Mouse (Mus musculus): ENCODE measurements around the gene Fkbp2. TPM values are rescaled to one million over a fixed set of nuclear protein-coding genes. Genes with fewer than 3 reads are reported as not detected.

The Fkbp2 gene
- polyA plus RNA-seq, 1 experiment from 2014 or later: 128 TPM

DNA sequence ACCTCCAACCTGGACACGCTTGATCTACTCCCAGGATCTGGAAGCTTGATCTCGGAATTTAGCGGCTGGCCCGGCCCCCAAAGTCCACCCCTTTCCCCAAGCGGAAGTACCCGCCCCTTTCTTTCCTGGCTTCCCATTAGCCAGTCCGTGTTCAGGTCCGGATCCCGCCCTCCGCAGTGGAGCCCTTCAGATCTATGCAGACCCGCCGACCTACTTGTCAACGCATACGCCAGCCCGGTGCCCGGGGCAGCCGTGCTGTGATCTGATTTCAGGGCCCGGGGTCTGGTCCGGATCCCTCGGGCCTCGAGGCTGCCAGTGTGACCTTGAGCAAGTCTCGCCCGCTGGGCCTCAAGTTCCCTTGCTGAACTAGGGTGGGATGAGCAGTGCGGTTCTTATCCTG, 15.7 kb upstream of the Fkbp2 start, which contains the start of the genes Nudt22 and Trpt1:
TSS of gene Nudt22 (minus strand) at position 112 of the 400 bp plus-strand sequence.
TSS of gene Trpt1 (plus strand) at position 126 of the 400 bp plus-strand sequence.
- no peak for TF ChIP-seq CTCF (IDR thresholded peaks at IDR 0.05; ENCODE audit: low read depth)
- H3K9me3 ChIP-seq (replicated peaks; ENCODE audit: low read length): no peaks in the 10 kb centered on the region
- ATAC-seq (replicated peaks; ENCODE audit: low FRiP score, low read depth): peak; percentile 71

GRCm38 (mm10) chr19:6995255-6995991, 15.1 kb upstream of the Fkbp2 start:
- DNase-seq (ENCODE audit: low spot score): no peak
- WGBS: 43% methylated on average over 21 of the region's 21 CpGs

More for the DNA sequence above, 15.7 kb upstream of the Fkbp2 start, which contains the start of the genes Nudt22 and Trpt1:
- Histone ChIP-seq H3K36me3 (ENCODE audit: insufficient read depth, low read length) (peaks cover 11% of the 10 kb centered on the region; the same call in 1 of the 2 replicates), H3K9ac (ENCODE audit: low read depth, low read length) (peak within 1 kb of the TSS; percentile 70), H3K4me3 (replicated peaks; ENCODE audit: low read depth, low read length) (peak within 1 kb of the TSS; percentile 56), H3K27me3 (ENCODE audit: insufficient read depth, low read length) (no peaks in the 10 kb centered on the region), H3K27ac (peak within 1 kb of the TSS; percentile 84), H3K4me1 (replicated peaks; ENCODE audit: insufficient read depth, low read length) (peaks cover 31% of the 10 kb centered on the region), H3K4me2 (ENCODE audit: low read length) (peak within 1 kb of the TSS; percentile 90)
- DNase-seq (ENCODE audit: low spot score): peak; percentile 96
- under 1% methylated on average over 24 of the region's 24 CpGs for WGBS

DNA sequence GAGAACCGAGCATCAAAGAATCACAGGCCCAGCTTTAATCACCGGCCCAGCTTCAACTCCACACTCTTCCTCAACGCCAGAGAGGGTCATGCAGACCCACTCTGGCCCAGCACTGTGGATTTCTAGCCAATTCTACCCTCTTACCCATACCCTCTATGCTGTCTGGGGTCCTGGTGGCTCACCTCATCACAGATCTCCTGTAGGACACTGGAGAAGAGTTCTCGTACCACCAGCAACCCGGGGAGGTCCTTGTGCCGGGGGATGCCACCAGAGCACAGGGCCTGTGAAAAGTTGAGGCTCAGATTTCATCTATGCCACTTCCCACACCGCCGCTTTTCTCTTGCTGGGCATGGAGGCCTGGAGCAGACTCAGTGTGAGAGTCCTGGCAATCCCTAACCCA, 14.2 kb upstream of the Fkbp2 start:
- Histone ChIP-seq H3K9ac (ENCODE audit: low read depth, low read length) (no peak overlapping the region), H3K9me3 (replicated peaks; ENCODE audit: low read length) (no peaks in the 10 kb centered on the region), H3K4me2 (ENCODE audit: low read length) (peak overlapping the region; percentile 90), H3K27ac (no peak overlapping the region), H3K4me1 (replicated peaks; ENCODE audit: insufficient read depth, low read length) (peaks cover 31% of the 10 kb centered on the region), H3K4me3 (replicated peaks; ENCODE audit: low read depth, low read length) (0 out of 2 replicates have a peak overlapping the region, but pooled peaks have one; percentile 3), H3K36me3 (ENCODE audit: insufficient read depth, low read length) (peaks cover 7% of the 10 kb centered on the region; the same call in 1 of the 2 replicates), H3K27me3 (ENCODE audit: insufficient read depth, low read length) (no peaks in the 10 kb centered on the region)
- ATAC-seq (replicated peaks; ENCODE audit: low FRiP score, low read depth) (no peak), DNase-seq (ENCODE audit: low spot score) (no peak)
- 64% methylated on average over 8 of the region's 8 CpGs for whole genome bisulfite sequencing
- no peak for TF ChIP-seq CTCF (IDR thresholded peaks at IDR 0.05; ENCODE audit: low read depth)

More at GRCm38 (mm10) chr19:6995255-6995991, 15.1 kb upstream of the Fkbp2 start:
- Histone ChIP-seq H3K4me2 (ENCODE audit: low read length) (peak overlapping the region; percentile 90), H3K4me3 (replicated peaks; ENCODE audit: low read depth, low read length) (peak overlapping the region; percentile 56), H3K9ac (ENCODE audit: low read depth, low read length) (peak overlapping the region; percentile 70), H3K4me1 (replicated peaks; ENCODE audit: insufficient read depth, low read length) (peaks cover 31% of the 10 kb centered on the region), H3K27me3 (ENCODE audit: insufficient read depth, low read length) (no peaks in the 10 kb centered on the region), H3K27ac (peak overlapping the region; percentile 50), H3K36me3 (ENCODE audit: insufficient read depth, low read length) (peaks cover 11% of the 10 kb centered on the region; the same call in 1 of the 2 replicates), H3K9me3 (replicated peaks; ENCODE audit: low read length) (no peaks in the 10 kb centered on the region)
- no peak for ATAC-seq (replicated peaks; ENCODE audit: low FRiP score, low read depth)
- peak; percentile 17; the same call in 1 of the 2 replicates for TF ChIP-seq CTCF (IDR thresholded peaks at IDR 0.05; ENCODE audit: low read depth)

DNA sequence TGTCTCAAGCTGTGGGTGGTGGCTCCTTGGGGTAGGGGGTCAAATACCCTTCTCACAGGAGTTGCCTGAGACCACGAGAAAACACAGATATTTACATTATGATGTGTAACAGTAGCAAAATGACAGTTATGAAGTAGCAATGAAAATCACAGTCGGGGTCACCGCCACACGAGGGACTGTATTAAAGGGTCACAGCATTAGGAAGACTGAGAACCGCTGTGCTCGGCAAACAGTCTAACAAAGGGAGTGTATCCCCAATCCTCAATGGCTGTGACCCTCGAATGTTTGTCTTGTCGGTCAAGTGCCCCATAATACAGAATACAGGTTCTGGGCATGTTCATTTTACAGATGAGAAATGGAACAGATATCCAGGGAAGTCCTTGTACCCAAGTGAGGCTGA, 13.7 kb upstream of the Fkbp2 start:
- H3K9ac ChIP-seq (ENCODE audit: low read depth, low read length): no peak overlapping the region
- no peaks in the 10 kb centered on the region for H3K27me3 ChIP-seq (ENCODE audit: insufficient read depth, low read length)
- peaks cover 31% of the 10 kb centered on the region for H3K4me1 ChIP-seq (replicated peaks; ENCODE audit: insufficient read depth, low read length)
- no peak overlapping the region for H3K4me2 ChIP-seq (ENCODE audit: low read length)
- no peaks in the 10 kb centered on the region for H3K9me3 ChIP-seq (replicated peaks; ENCODE audit: low read length)
- DNase-seq (ENCODE audit: low spot score) (no peak), ATAC-seq (replicated peaks; ENCODE audit: low FRiP score, low read depth) (no peak)
- WGBS: 82% methylated on average over 8 of the region's 8 CpGs
- no peak overlapping the region for H3K4me3 ChIP-seq (replicated peaks; ENCODE audit: low read depth, low read length)
- TF ChIP-seq CTCF (IDR thresholded peaks at IDR 0.05; ENCODE audit: low read depth): no peak
- H3K36me3 ChIP-seq (ENCODE audit: insufficient read depth, low read length): 0 out of 2 replicates have a peak, but pooled peaks cover 3% of the 10 kb centered on the region
- H3K27ac ChIP-seq: no peak overlapping the region

GRCm38 (mm10) chr19:6993011-6993770, 12.9 kb upstream of the Fkbp2 start:
- H3K36me3 ChIP-seq (ENCODE audit: insufficient read depth, low read length): no peaks in the 10 kb centered on the region
- no peaks in the 10 kb centered on the region for H3K27me3 ChIP-seq (ENCODE audit: insufficient read depth, low read length)
- H3K9me3 ChIP-seq (replicated peaks; ENCODE audit: low read length): no peaks in the 10 kb centered on the region
- H3K4me2 ChIP-seq (ENCODE audit: low read length): peak overlapping the region; percentile 97
- peak overlapping the region; percentile 68 for H3K9ac ChIP-seq (ENCODE audit: low read depth, low read length)
- WGBS: 61% methylated on average over 14 of the region's 14 CpGs
- peak overlapping the region; percentile 73 for H3K27ac ChIP-seq
- ATAC-seq (replicated peaks; ENCODE audit: low FRiP score, low read depth) (no peak), DNase-seq (ENCODE audit: low spot score) (no peak)
- peak overlapping the region; percentile 53 for H3K4me3 ChIP-seq (replicated peaks; ENCODE audit: low read depth, low read length)
- H3K4me1 ChIP-seq (replicated peaks; ENCODE audit: insufficient read depth, low read length): peaks cover 31% of the 10 kb centered on the region
- no peak for TF ChIP-seq CTCF (IDR thresholded peaks at IDR 0.05; ENCODE audit: low read depth)
